Mouse (Mus musculus): ENCODE data around the gene Rngtt. TPM values are rescaled to one million over a fixed set of nuclear protein-coding genes. Genes with fewer than 3 reads are reported as not detected.
"Not testable (repeated sequence)": the region's sequence is repeated elsewhere in the genome, so short reads cannot be mapped to it uniquely, and the experiment has no call there.

The Rngtt gene
- polyA plus RNA-seq, 1 experiment from 2014 or later: 19.2 TPM

GRCm38 (mm10) chr4:33413791-33414190 is 103.7 kb downstream of the Rngtt start:
- 74% methylated on average over 4 of the region's 4 CpGs for WGBS
- Histone ChIP-seq H3K4me1 (ENCODE audit: control insufficient read depth, insufficient read depth, low read depth, low read length) (no peaks in the 10 kb centered on the region), H3K27me3 (replicated peaks; ENCODE audit: control insufficient read depth, insufficient read depth, low read length) (no peaks in the 10 kb centered on the region), H3K9me3 (ENCODE audit: control insufficient read depth, low read length) (no peaks in the 10 kb centered on the region), H3K9ac (ENCODE audit: low read depth, low read length) (no peak overlapping the region), H3K4me2 (ENCODE audit: low read length) (no peak overlapping the region), H3K36me3 (ENCODE audit: control insufficient read depth, insufficient read depth, low read length) (no peaks in the 10 kb centered on the region), H3K27ac (ENCODE audit: low read depth, low read length) (no peak overlapping the region), H3K4me3 (ENCODE audit: low read length) (no peak overlapping the region)
- ATAC-seq: no peak

- H3K27ac ChIP-seq (ENCODE audit: low read depth, low read length): no peak overlapping the region
These were observed 104.7 kb downstream of the Rngtt start for GRCm38 (mm10) chr4:33414781-33415180.

GRCm38 (mm10) chr4:33417391-33417790 is 107.3 kb downstream of the Rngtt start:
- no peak for ATAC-seq
- Histone ChIP-seq H3K9me3 (ENCODE audit: control insufficient read depth, low read length) (no peaks in the 10 kb centered on the region), H3K27me3 (replicated peaks; ENCODE audit: control insufficient read depth, insufficient read depth, low read length) (no peaks in the 10 kb centered on the region), H3K4me3 (ENCODE audit: low read length) (no peak overlapping the region), H3K36me3 (ENCODE audit: control insufficient read depth, insufficient read depth, low read length) (no peaks in the 10 kb centered on the region), H3K27ac (ENCODE audit: low read depth, low read length) (no peak overlapping the region), H3K4me2 (ENCODE audit: low read length) (no peak overlapping the region), H3K9ac (ENCODE audit: low read depth, low read length) (no peak overlapping the region), H3K4me1 (ENCODE audit: control insufficient read depth, insufficient read depth, low read depth, low read length) (no peaks in the 10 kb centered on the region)
- WGBS: 90% methylated on average over 4 of the region's 4 CpGs

More at GRCm38 (mm10) chr4:33414781-33415180, 104.7 kb downstream of the Rngtt start:
- ATAC-seq: no peak
- no peaks in the 10 kb centered on the region for H3K9me3 ChIP-seq (ENCODE audit: control insufficient read depth, low read length)
- whole genome bisulfite sequencing: 48% methylated on average over 4 of the region's 4 CpGs
- no peaks in the 10 kb centered on the region for H3K27me3 ChIP-seq (replicated peaks; ENCODE audit: control insufficient read depth, insufficient read depth, low read length)
- H3K4me2 ChIP-seq (ENCODE audit: low read length): no peak overlapping the region
- no peak overlapping the region for H3K4me3 ChIP-seq (ENCODE audit: low read length)
- no peak overlapping the region for H3K9ac ChIP-seq (ENCODE audit: low read depth, low read length)
- no peaks in the 10 kb centered on the region for H3K4me1 ChIP-seq (ENCODE audit: control insufficient read depth, insufficient read depth, low read depth, low read length)
- no peaks in the 10 kb centered on the region for H3K36me3 ChIP-seq (ENCODE audit: control insufficient read depth, insufficient read depth, low read length)

GRCm38 (mm10) chr4:33419644-33420043 is 109.5 kb downstream of the Rngtt start:
- no peak overlapping the region for H3K27ac ChIP-seq (ENCODE audit: low read depth, low read length)
- no peaks in the 10 kb centered on the region for H3K36me3 ChIP-seq (ENCODE audit: control insufficient read depth, insufficient read depth, low read length)
- H3K9me3 ChIP-seq (ENCODE audit: control insufficient read depth, low read length): no peaks in the 10 kb centered on the region
- H3K4me3 ChIP-seq (ENCODE audit: low read length): no peak overlapping the region
- no peaks in the 10 kb centered on the region for H3K4me1 ChIP-seq (ENCODE audit: control insufficient read depth, insufficient read depth, low read depth, low read length)
- H3K9ac ChIP-seq (ENCODE audit: low read depth, low read length): no peak overlapping the region
- no peak for ATAC-seq
- H3K27me3 ChIP-seq (replicated peaks; ENCODE audit: control insufficient read depth, insufficient read depth, low read length): no peaks in the 10 kb centered on the region
- H3K4me2 ChIP-seq (ENCODE audit: low read length): no peak overlapping the region
- 72% methylated on average over 1 of the region's 1 CpGs for WGBS

GRCm38 (mm10) chr4:33428856-33429255 is 118.7 kb downstream of the Rngtt start:
- Histone ChIP-seq H3K4me3 (ENCODE audit: low read length) (no peak overlapping the region), H3K36me3 (ENCODE audit: control insufficient read depth, insufficient read depth, low read length) (no peaks in the 10 kb centered on the region), H3K9me3 (ENCODE audit: control insufficient read depth, low read length) (no peaks in the 10 kb centered on the region), H3K4me2 (ENCODE audit: low read length) (no peak overlapping the region), H3K27me3 (replicated peaks; ENCODE audit: control insufficient read depth, insufficient read depth, low read length) (no peaks in the 10 kb centered on the region), H3K9ac (ENCODE audit: low read depth, low read length) (no peak overlapping the region), H3K4me1 (ENCODE audit: control insufficient read depth, insufficient read depth, low read depth, low read length) (no peaks in the 10 kb centered on the region), H3K27ac (ENCODE audit: low read depth, low read length) (no peak overlapping the region)
- WGBS: 64% methylated on average over 4 of the region's 4 CpGs
- ATAC-seq: no peak

- no peak overlapping the region for H3K4me2 ChIP-seq (ENCODE audit: low read length)
- H3K27ac ChIP-seq (ENCODE audit: low read depth, low read length): no peak overlapping the region
- H3K36me3 ChIP-seq (ENCODE audit: control insufficient read depth, insufficient read depth, low read length): no peaks in the 10 kb centered on the region
- H3K4me3 ChIP-seq (ENCODE audit: low read length): no peak overlapping the region
- no peak for ATAC-seq
- no peaks in the 10 kb centered on the region for H3K9me3 ChIP-seq (ENCODE audit: control insufficient read depth, low read length)
- WGBS: 86% methylated on average over 6 of the region's 6 CpGs
- no peaks in the 10 kb centered on the region for H3K27me3 ChIP-seq (replicated peaks; ENCODE audit: control insufficient read depth, insufficient read depth, low read length)
- no peak overlapping the region for H3K9ac ChIP-seq (ENCODE audit: low read depth, low read length)
- no peaks in the 10 kb centered on the region for H3K4me1 ChIP-seq (ENCODE audit: control insufficient read depth, insufficient read depth, low read depth, low read length)
These were observed 131.8 kb downstream of the Rngtt start for GRCm38 (mm10) chr4:33441864-33442263.

GRCm38 (mm10) chr4:33446265-33446664 is 136.2 kb downstream of the Rngtt start:
- no peak overlapping the region for H3K27ac ChIP-seq (ENCODE audit: low read depth, low read length)
- no peaks in the 10 kb centered on the region for H3K27me3 ChIP-seq (replicated peaks; ENCODE audit: control insufficient read depth, insufficient read depth, low read length)
- H3K9ac ChIP-seq (ENCODE audit: low read depth, low read length): no peak overlapping the region
- no peak for ATAC-seq
- no peaks in the 10 kb centered on the region for H3K9me3 ChIP-seq (ENCODE audit: control insufficient read depth, low read length)
- no peak overlapping the region for H3K4me3 ChIP-seq (ENCODE audit: low read length)
- H3K36me3 ChIP-seq (ENCODE audit: control insufficient read depth, insufficient read depth, low read length): no peaks in the 10 kb centered on the region
- H3K4me1 ChIP-seq (ENCODE audit: control insufficient read depth, insufficient read depth, low read depth, low read length): no peaks in the 10 kb centered on the region
- no peak overlapping the region for H3K4me2 ChIP-seq (ENCODE audit: low read length)
- WGBS: 98% methylated on average over 3 of the region's 3 CpGs

- Histone ChIP-seq H3K27me3 (replicated peaks; ENCODE audit: control insufficient read depth, insufficient read depth, low read length) (no peaks in the 10 kb centered on the region), H3K27ac (ENCODE audit: low read depth, low read length) (no peak overlapping the region), H3K9ac (ENCODE audit: low read depth, low read length) (no peak overlapping the region), H3K4me2 (ENCODE audit: low read length) (no peak overlapping the region), H3K4me1 (ENCODE audit: control insufficient read depth, insufficient read depth, low read depth, low read length) (no peaks in the 10 kb centered on the region), H3K4me3 (ENCODE audit: low read length) (no peak overlapping the region), H3K36me3 (ENCODE audit: control insufficient read depth, insufficient read depth, low read length) (no peaks in the 10 kb centered on the region), H3K9me3 (ENCODE audit: control insufficient read depth, low read length) (no peaks in the 10 kb centered on the region)
- no peak for ATAC-seq
- 76% methylated on average over 3 of the region's 3 CpGs for WGBS
These were observed 136.8 kb downstream of the Rngtt start for GRCm38 (mm10) chr4:33446881-33447280.

GRCm38 (mm10) chr4:33450356-33450755 is 140.2 kb downstream of the Rngtt start:
- not testable (repeated sequence) for H3K27ac ChIP-seq (ENCODE audit: low read depth, low read length); H3K27me3 ChIP-seq (replicated peaks; ENCODE audit: control insufficient read depth, insufficient read depth, low read length); H3K4me3 ChIP-seq (ENCODE audit: low read length); H3K4me2 ChIP-seq (ENCODE audit: low read length); H3K36me3 ChIP-seq (ENCODE audit: control insufficient read depth, insufficient read depth, low read length); H3K4me1 ChIP-seq (ENCODE audit: control insufficient read depth, insufficient read depth, low read depth, low read length); ATAC-seq; H3K9ac ChIP-seq (ENCODE audit: low read depth, low read length); H3K9me3 ChIP-seq (ENCODE audit: control insufficient read depth, low read length)
- 94% methylated on average over 8 of the region's 8 CpGs for WGBS

- Histone ChIP-seq H3K9ac (ENCODE audit: low read depth, low read length) (no peak overlapping the region), H3K4me1 (ENCODE audit: control insufficient read depth, insufficient read depth, low read depth, low read length) (no peaks in the 10 kb centered on the region), H3K4me3 (ENCODE audit: low read length) (no peak overlapping the region), H3K27ac (ENCODE audit: low read depth, low read length) (no peak overlapping the region), H3K9me3 (ENCODE audit: control insufficient read depth, low read length) (no peaks in the 10 kb centered on the region; the same call in 1 of the 2 replicates), H3K36me3 (ENCODE audit: control insufficient read depth, insufficient read depth, low read length) (no peaks in the 10 kb centered on the region), H3K27me3 (replicated peaks; ENCODE audit: control insufficient read depth, insufficient read depth, low read length) (no peaks in the 10 kb centered on the region), H3K4me2 (ENCODE audit: low read length) (no peak overlapping the region)
- WGBS: 92% methylated on average over 3 of the region's 3 CpGs
- no peak for ATAC-seq
These were observed 149.7 kb downstream of the Rngtt start for GRCm38 (mm10) chr4:33459851-33460250.

Data from hindbrain, embryonic 16.5 days (tissue).